Mouse (Mus musculus): ENCODE data around the gene Zfp217.

GRCm38 (mm10) chr2:170192731-170193149, 44.8 kb upstream of the Zfp217 start:
- TF ChIP-seq CTCF (IDR thresholded peaks at IDR 0.05; ENCODE audit: extremely low read depth, insufficient read length, insufficient replicate concordance, low read depth, low read length) (peak; percentile 31; the same call in 1 of the 2 replicates), POLR2A (IDR thresholded peaks at IDR 0.05; ENCODE audit: low read depth, low read length) (no peak)
